Mouse (Mus musculus): ENCODE results near the gene Ndrg3. TPM values are rescaled to one million over a fixed set of nuclear protein-coding genes. Genes with fewer than 3 reads are reported as not detected.
"Not testable (repeated sequence)": the region's sequence is repeated elsewhere in the genome, so short reads cannot be mapped to it uniquely, and the experiment has no call there.

Ndrg3 gene
- polyA plus RNA-seq, 1 experiment: 63.6 TPM

DNA sequence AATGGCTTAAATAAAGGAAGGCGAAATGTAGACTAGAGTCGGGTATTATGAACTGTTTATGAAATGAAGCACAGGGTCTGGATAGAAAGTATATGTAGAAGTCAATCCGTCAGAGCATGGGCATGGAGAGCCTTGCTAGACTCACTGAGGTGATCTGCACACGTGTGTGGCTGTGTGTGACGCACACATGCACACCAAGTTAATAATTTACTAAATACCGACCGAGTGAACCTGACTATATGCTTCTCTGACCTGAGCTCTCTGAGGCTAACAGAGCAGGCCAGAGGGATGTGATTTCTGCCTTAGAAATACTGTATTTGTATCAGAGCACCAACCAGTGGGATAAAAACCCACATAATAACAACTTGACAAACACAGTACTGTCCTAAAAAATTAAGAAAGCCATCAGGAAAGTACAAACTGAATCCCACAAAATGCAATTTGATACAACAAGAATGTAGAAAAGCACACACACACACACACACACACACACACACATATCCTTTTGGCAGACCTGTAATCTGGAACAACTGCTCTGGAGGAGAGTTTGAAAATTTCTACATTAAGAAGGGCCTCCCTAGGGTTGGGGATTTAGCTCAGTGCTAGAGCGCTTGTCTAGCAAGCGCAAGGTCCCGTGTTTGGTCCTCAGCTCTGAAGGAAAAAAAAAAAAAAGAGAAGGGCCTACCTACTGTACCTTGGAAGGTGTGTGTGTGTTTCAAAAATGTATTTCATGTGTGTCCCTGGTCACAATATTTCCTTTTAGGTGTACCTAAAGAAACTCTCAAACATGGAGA lies 40.4 kb downstream of the Ndrg3 start:
- H3K4me1 ChIP-seq (ENCODE audit: control insufficient read depth, insufficient read depth, low read length): no peaks in the 10 kb centered on the region
- no peak overlapping the region for H3K27ac ChIP-seq (ENCODE audit: insufficient read depth, low read length)
- H3K4me3 ChIP-seq (ENCODE audit: insufficient read depth, low read length): no peak overlapping the region
- TF ChIP-seq POLR2A (IDR thresholded peaks at IDR 0.05; ENCODE audit: low read depth, low read length) (no peak), CTCF (IDR thresholded peaks at IDR 0.05; ENCODE audit: borderline replicate concordance, insufficient read depth, low read length) (no peak)

DNA sequence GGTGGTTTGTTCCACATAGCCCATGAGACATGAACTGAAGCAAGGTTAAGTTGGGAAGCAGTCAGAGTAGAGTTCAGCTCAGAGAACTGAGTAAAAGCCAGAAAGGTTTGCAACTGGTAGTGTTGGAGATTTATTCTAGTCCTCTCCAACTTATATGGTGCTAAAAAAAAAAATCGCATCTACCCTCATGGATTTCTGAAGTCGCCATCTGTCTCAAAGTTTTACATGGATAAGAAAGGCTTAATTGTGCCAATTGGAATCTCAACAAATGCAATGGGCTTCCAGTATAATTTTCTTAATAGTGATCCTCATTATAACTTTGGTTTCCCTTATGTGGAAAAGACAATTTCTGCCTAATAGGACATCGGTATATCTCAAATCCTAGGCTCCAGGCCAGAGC lies 41.0 kb downstream of the Ndrg3 start:
- Histone ChIP-seq H3K4me3 (ENCODE audit: insufficient read depth, low read length) (no peak overlapping the region), H3K4me1 (ENCODE audit: control insufficient read depth, insufficient read depth, low read length) (no peaks in the 10 kb centered on the region), H3K27ac (ENCODE audit: insufficient read depth, low read length) (no peak overlapping the region)
- TF ChIP-seq POLR2A (IDR thresholded peaks at IDR 0.05; ENCODE audit: low read depth, low read length) (no peak), CTCF (IDR thresholded peaks at IDR 0.05; ENCODE audit: borderline replicate concordance, insufficient read depth, low read length) (no peak)

- peaks cover 11% of the 10 kb centered on the region for H3K4me1 ChIP-seq (ENCODE audit: control insufficient read depth, insufficient read depth, low read length)
- H3K4me3 ChIP-seq (ENCODE audit: insufficient read depth, low read length); H3K27ac ChIP-seq (ENCODE audit: insufficient read depth, low read length): not testable (repeated sequence)
These were observed 50.3 kb downstream of the Ndrg3 start for GRCm38 (mm10) chr2:156941523-156941922.

GRCm38 (mm10) chr2:156939926-156940325 lies 51.9 kb downstream of the Ndrg3 start:
- H3K4me3 ChIP-seq (ENCODE audit: insufficient read depth, low read length); H3K27ac ChIP-seq (ENCODE audit: insufficient read depth, low read length): not testable (repeated sequence)
- H3K4me1 ChIP-seq (ENCODE audit: control insufficient read depth, insufficient read depth, low read length): peaks cover 11% of the 10 kb centered on the region

- no peak overlapping the region for H3K4me3 ChIP-seq (ENCODE audit: insufficient read depth, low read length)
- TF ChIP-seq POLR2A (IDR thresholded peaks at IDR 0.05; ENCODE audit: low read depth, low read length) (no peak), CTCF (IDR thresholded peaks at IDR 0.05; ENCODE audit: borderline replicate concordance, insufficient read depth, low read length) (no peak)
- peak overlapping the region; percentile 97 for H3K27ac ChIP-seq (ENCODE audit: insufficient read depth, low read length)
- H3K4me1 ChIP-seq (ENCODE audit: control insufficient read depth, insufficient read depth, low read length): peaks cover 11% of the 10 kb centered on the region
These were observed 54.1 kb downstream of the Ndrg3 start for GRCm38 (mm10) chr2:156937795-156938194.

GRCm38 (mm10) chr2:156935005-156935404 lies 56.9 kb downstream of the Ndrg3 start:
- no peak overlapping the region for H3K27ac ChIP-seq (ENCODE audit: insufficient read depth, low read length)
- peaks cover 11% of the 10 kb centered on the region for H3K4me1 ChIP-seq (ENCODE audit: control insufficient read depth, insufficient read depth, low read length)
- H3K4me3 ChIP-seq (ENCODE audit: insufficient read depth, low read length): no peak overlapping the region
- TF ChIP-seq CTCF (IDR thresholded peaks at IDR 0.05; ENCODE audit: borderline replicate concordance, insufficient read depth, low read length) (no peak), POLR2A (IDR thresholded peaks at IDR 0.05; ENCODE audit: low read depth, low read length) (no peak)

DNA sequence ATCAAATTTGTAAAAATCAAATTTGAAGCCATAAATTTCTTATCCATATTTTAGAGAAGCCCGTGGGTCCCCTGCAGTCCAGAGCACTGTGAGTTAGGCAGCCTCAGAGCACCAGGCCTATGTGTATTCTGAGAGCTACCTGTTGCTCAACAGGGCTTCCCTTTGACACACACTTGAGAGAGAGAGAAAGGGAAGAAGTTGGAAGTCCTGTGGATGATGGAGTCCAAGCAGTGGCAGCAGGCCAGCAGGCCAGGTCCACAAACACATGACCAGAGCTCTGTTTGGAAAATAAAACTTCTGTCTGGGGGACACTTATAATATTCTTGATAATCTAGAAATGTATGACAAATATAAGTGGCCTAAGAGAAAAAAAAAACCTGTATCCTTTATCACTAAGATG lies 58.4 kb downstream of the Ndrg3 start:
- Histone ChIP-seq H3K27ac (ENCODE audit: insufficient read depth, low read length) (no peak overlapping the region), H3K4me3 (ENCODE audit: insufficient read depth, low read length) (no peak overlapping the region), H3K4me1 (ENCODE audit: control insufficient read depth, insufficient read depth, low read length) (peaks cover 9% of the 10 kb centered on the region)
- no peak for TF ChIP-seq POLR2A (IDR thresholded peaks at IDR 0.05; ENCODE audit: low read depth, low read length)
- no peak for TF ChIP-seq CTCF (IDR thresholded peaks at IDR 0.05; ENCODE audit: borderline replicate concordance, insufficient read depth, low read length)

GRCm38 (mm10) chr2:156931421-156931820 lies 60.4 kb downstream of the Ndrg3 start:
- Histone ChIP-seq H3K4me3 (ENCODE audit: insufficient read depth, low read length) (no peak overlapping the region), H3K27ac (ENCODE audit: insufficient read depth, low read length) (no peak overlapping the region), H3K4me1 (ENCODE audit: control insufficient read depth, insufficient read depth, low read length) (no peaks in the 10 kb centered on the region; the same call in 1 of the 2 replicates)
- TF ChIP-seq POLR2A (IDR thresholded peaks at IDR 0.05; ENCODE audit: low read depth, low read length) (no peak), CTCF (IDR thresholded peaks at IDR 0.05; ENCODE audit: borderline replicate concordance, insufficient read depth, low read length) (no peak)

DNA sequence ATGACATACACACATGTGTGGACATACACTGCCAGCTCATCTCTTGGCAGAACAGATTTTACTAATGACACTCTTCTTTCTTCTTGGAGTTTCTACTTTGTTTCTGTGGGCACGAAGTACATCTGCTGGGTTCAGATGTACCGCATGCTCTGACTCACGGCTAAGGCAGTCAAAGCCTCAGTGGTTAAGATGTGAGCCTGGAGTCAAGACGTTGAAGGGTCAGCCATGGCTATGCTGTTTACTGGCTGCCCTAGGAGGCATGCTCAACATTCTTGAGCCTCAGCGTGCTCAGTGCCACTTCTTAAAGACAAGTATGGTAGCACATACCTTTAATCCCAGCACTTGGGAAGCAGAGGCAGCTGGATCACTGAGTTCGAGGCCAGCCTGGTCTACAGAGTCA lies 61.3 kb downstream of the Ndrg3 start:
- H3K4me1 ChIP-seq (ENCODE audit: control insufficient read depth, insufficient read depth, low read length): no peaks in the 10 kb centered on the region; the same call in 1 of the 2 replicates
- H3K27ac ChIP-seq (ENCODE audit: insufficient read depth, low read length): no peak overlapping the region
- TF ChIP-seq CTCF (IDR thresholded peaks at IDR 0.05; ENCODE audit: borderline replicate concordance, insufficient read depth, low read length): no peak
- TF ChIP-seq POLR2A (IDR thresholded peaks at IDR 0.05; ENCODE audit: low read depth, low read length): no peak
- H3K4me3 ChIP-seq (ENCODE audit: insufficient read depth, low read length): no peak overlapping the region

DNA sequence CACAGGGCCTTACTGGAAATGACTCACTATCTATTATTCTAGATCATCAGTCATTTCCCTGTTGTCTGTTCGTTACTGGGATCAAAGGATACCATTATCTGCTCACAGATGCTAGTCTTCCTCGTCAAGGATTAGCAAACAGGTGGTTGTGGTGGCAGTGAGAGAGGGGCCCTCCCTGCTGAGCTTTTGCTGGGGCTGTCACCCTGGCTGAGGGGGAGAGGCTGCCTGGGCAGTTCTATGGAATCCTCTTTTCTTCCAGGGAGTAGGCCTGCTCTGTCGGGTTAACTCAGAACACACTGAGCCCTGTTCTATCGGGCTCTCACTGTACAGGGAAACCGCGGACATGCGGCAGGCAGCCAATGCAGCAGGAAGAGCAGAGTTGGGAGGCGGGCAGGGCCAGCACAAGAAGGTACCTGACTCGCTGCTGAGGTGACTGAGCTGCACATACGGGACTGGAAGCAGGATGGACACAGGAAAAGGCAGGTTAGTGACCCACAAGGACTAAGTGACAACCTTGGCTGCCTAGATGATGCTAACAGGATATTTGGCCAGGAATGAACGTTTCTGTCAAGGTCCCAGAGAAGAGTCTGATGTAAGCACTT lies 62.2 kb downstream of the Ndrg3 start:
- no peak overlapping the region for H3K27ac ChIP-seq (ENCODE audit: insufficient read depth, low read length)
- no peak for TF ChIP-seq POLR2A (IDR thresholded peaks at IDR 0.05; ENCODE audit: low read depth, low read length)
- TF ChIP-seq CTCF (IDR thresholded peaks at IDR 0.05; ENCODE audit: borderline replicate concordance, insufficient read depth, low read length): no peak
- no peak overlapping the region for H3K4me3 ChIP-seq (ENCODE audit: insufficient read depth, low read length)
- H3K4me1 ChIP-seq (ENCODE audit: control insufficient read depth, insufficient read depth, low read length): no peaks in the 10 kb centered on the region; the same call in 1 of the 2 replicates

Measured in embryonic fibroblast, embryonic 13.5 days (primary cell).